Mouse (Mus musculus) spleen, adult 2 months (tissue): Measurements from ENCODE around the gene Plk3. TPM values are rescaled to one million over a fixed set of nuclear protein-coding genes. Genes with fewer than 3 reads are reported as not detected.

Source experiments
- DNase-seq, 2 experiments: peaks; one replicate each; pipeline versions ENCODE4 v3.0.0 to v3.0.0-alpha.2; 2012 to 2021; ENCODE audit warnings: low spot score in 2 of 2, low read depth in 1 of 2
- H3K27ac ChIP-seq: fragments of 200-500 bp; 2 replicates; pipeline ENCODE4 v1.5.1; 2012; ENCODE audit warnings: low read length, inconsistent platforms; ENCODE audit not compliant: insufficient read depth
- H3K27me3 ChIP-seq: fragments of 200-500 bp; 2 replicates; pipeline ENCODE4 v1.6.1; 2012; ENCODE audit warnings: mild to moderate bottlenecking, moderate library complexity, low read length, inconsistent platforms; ENCODE audit not compliant: control insufficient read depth, insufficient read depth
- H3K36me3 ChIP-seq: fragments of 200-500 bp; 2 replicates; pipeline ENCODE4 v1.6.1; 2012; ENCODE audit warnings: mild to moderate bottlenecking, low read length, inconsistent platforms; ENCODE audit not compliant: control insufficient read depth, insufficient read depth
- H3K4me1 ChIP-seq: fragments of 200-500 bp; 2 replicates; pipeline ENCODE4 v1.6.1; 2011; ENCODE audit warnings: inconsistent platforms; ENCODE audit not compliant: control insufficient read depth, insufficient read depth, insufficient read length
- H3K4me3 ChIP-seq: fragments of 200-500 bp; 2 replicates; pipeline ENCODE4 v1.5.1; 2011; ENCODE audit warnings: mild to moderate bottlenecking, inconsistent platforms; ENCODE audit not compliant: insufficient read depth, insufficient read length; ENCODE audit errors: extremely low read depth
- CTCF ChIP-seq: fragments of 200-500 bp; IDR thresholded peaks from 2 replicates; pipeline ENCODE4 v1.5.1; 2011; ENCODE audit warnings: mild to moderate bottlenecking, inconsistent platforms; ENCODE audit not compliant: insufficient read depth, insufficient read length, insufficient replicate concordance; ENCODE audit errors: extremely low read depth
- POLR2A ChIP-seq: fragments of 200-500 bp; IDR thresholded peaks from 2 replicates; pipeline ENCODE4 v1.6.1; 2011; ENCODE audit warnings: low read depth, low read length, inconsistent platforms
- WGBS: fragments of 180-500 bp; shearing (Covaris S2); methylation state at CpG from one replicate; pipeline ENCODE4 v1.1.7; 2018; 5-methylcytosine and 5-hydroxymethylcytosine counted together
- polyA plus RNA-seq: library from polyadenylated mRNA; depleted of rRNA; stranded (reverse); fragments of >200 nt; gene quantifications from 2 replicates; pipeline ENCODE4 v1.2.3, GENCODE M21; 2012

Gene Plk3
- polyA plus RNA-seq, 1 experiment = 12.4 TPM

DNA sequence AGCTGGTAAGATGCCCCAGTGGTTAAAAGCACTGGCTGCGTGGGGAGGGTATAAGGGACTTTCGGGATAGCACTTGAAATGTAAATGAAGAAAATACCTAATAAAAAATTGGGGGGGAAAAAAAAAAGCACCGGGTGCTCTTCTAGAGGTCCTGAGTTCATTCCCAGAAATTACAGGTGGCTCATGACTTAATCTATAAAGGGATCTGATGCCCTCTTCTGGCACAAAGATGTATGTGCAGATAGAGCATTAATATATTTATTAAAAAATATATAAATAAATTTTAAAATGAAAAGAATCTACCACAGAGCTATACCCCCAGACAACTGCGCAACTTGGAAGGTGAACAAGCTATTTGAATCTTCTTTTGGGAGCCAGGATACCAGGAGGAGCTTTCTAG lies 6.8 kb upstream of the Plk3 start:
- DNase-seq = no peak
- TF ChIP-seq POLR2A (no peak), CTCF (no peak)
- Histone ChIP-seq H3K27ac (no peak overlapping the region), H3K36me3 (no peaks in the 10 kb centered on the region), H3K4me3 (no peak overlapping the region), H3K27me3 (no peaks in the 10 kb centered on the region), H3K4me1 (no peaks in the 10 kb centered on the region)
- WGBS = 30% methylated on average over 4 of the region's 4 CpGs

GRCm38 (mm10) chr4:117139217-117139612 lies 5.5 kb upstream of the Plk3 start:
- 0% methylated on average over 2 of the region's 2 CpGs for WGBS
- DNase-seq = peak; percentile 44 to 54
- Histone ChIP-seq H3K36me3 (no peaks in the 10 kb centered on the region), H3K27me3 (no peaks in the 10 kb centered on the region), H3K4me1 (no peaks in the 10 kb centered on the region; the same call in 1 of the 2 replicates), H3K27ac (no peak overlapping the region), H3K4me3 (no peak overlapping the region)
- TF ChIP-seq CTCF (peak; percentile 57; the same call in 1 of the 2 replicates), POLR2A (no peak)

DNA sequence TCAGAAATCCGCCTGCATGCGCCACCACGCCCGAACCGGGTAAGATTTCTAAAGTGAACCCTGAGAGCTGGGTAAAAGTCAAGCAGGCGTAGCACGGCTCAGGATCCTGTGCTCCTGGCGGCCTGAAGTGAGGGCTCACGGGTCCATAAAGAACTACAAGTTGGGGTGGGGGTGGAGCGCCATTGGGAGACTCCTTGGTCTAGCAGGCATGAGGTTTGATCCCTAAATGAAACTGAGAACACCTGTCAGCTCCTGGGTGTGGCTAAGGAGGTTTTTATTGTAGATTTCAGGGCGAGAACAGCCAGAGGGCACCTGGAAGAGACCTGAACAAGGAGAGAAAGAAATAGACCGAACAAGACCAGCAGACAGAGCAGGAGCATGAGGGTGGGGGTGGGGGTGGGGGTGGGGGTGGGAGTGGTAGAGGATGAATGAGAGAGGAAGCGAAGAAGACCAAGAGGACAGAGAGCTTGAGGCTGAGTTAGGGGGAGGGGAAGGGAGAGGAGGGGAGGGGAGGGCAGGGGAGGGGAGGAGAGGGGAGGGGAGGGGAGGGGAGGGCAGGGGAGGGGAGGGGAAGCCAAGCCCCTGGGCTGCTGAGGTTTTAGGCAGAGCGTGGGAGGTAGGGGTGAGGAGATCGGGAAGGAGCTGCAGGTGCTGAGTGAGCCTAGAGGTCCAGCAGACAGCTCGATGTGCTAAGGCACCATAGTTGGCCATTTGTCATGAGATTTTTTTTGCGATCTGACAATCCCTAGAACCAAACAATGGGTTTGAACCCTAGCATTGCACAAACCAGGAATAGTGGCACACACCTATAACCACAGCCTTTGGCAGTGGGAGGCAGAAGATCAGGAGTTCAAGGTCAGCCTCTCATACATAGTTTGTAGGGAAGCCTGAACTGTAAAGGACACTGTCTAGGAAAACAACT lies 4.8 kb upstream of the Plk3 start:
- no peak for TF ChIP-seq POLR2A
- no peak for TF ChIP-seq CTCF
- Histone ChIP-seq H3K27me3 (no peaks in the 10 kb centered on the region), H3K4me1 (no peaks in the 10 kb centered on the region; the same call in 1 of the 2 replicates), H3K27ac (no peak overlapping the region), H3K4me3 (no peak overlapping the region), H3K36me3 (no peaks in the 10 kb centered on the region)
- 76% methylated on average over 16 of the region's 17 CpGs for WGBS
- DNase-seq = no peak

GRCm38 (mm10) chr4:117136034-117136433 lies 2.3 kb upstream of the Plk3 start:
- H3K4me3 ChIP-seq = no peak overlapping the region

DNA sequence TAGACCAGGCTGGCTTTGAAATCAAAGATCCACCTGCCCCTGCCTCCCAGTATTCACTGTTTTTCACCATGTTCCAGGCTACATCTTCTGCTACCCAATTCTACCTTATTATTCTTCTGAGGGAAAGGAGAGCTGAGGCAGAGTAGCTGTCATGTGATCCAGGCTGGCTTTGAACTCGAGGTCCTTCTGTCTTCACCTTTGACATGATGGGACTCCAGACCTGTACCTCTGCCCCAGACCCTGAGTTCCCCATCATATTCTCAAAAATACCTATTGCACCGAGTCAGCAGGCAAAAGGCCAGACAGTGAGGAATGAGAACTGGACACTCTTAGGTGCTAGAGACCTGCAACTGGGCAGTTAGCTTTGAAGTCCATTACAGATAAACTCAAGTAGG lies 835 bp upstream of the Plk3 start:
- peaks cover 9% of the 10 kb centered on the region; the same call in 1 of the 2 replicates for H3K4me1 ChIP-seq
- no peaks in the 10 kb centered on the region for H3K27me3 ChIP-seq
- DNase-seq = no peak
- peaks cover 4% of the 10 kb centered on the region; the same call in 1 of the 2 replicates for H3K36me3 ChIP-seq
- TF ChIP-seq POLR2A = no peak
- TF ChIP-seq CTCF = no peak
- no peak overlapping the region for H3K4me3 ChIP-seq
- 39% methylated on average over 2 of the region's 2 CpGs for WGBS
- H3K27ac ChIP-seq = no peak overlapping the region

More at GRCm38 (mm10) chr4:117136034-117136433, 2.3 kb upstream of the Plk3 start:
- Histone ChIP-seq H3K27me3 (no peaks in the 10 kb centered on the region), H3K36me3 (peaks cover 3% of the 10 kb centered on the region; the same call in 1 of the 2 replicates), H3K4me1 (peaks cover 9% of the 10 kb centered on the region; the same call in 1 of the 2 replicates), H3K27ac (no peak overlapping the region)
- WGBS = 50% methylated on average over 8 of the region's 8 CpGs
- no peak for DNase-seq
- TF ChIP-seq POLR2A (no peak), CTCF (no peak)

DNA sequence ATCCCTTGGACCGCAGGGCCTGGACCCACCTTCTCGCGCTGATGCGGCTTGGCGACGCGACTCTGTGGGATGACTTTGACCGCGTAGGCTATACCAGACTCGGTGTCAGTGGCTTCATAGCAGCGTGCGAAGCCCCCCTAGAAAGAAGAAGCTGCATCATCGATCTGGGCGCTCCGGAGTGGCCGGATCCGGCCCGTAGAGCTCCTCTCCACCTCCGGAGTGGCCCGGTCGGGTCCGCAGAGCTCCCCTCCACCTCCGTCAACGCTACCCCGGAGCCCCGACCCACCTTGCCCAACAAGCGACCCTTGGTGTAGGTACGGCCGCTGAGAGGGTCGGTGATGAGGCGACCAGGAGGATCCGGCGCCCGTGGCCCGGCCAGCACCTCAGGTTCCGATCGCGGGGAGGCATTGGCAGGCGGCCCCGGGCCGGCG lies 382 bp downstream of the Plk3 start:
- TF ChIP-seq POLR2A = no peak
- no peak for TF ChIP-seq CTCF
- H3K27ac ChIP-seq = peak overlapping the region; percentile 39; the same call in 1 of the 2 replicates
- WGBS = under 1% methylated on average over 42 of the region's 42 CpGs

More for the DNA sequence above, 382 bp downstream of the Plk3 start:
- H3K4me1 ChIP-seq = peaks cover 9% of the 10 kb centered on the region; the same call in 1 of the 2 replicates
- H3K27me3 ChIP-seq = no peaks in the 10 kb centered on the region
- DNase-seq = no peak
- peaks cover 7% of the 10 kb centered on the region; the same call in 1 of the 2 replicates for H3K36me3 ChIP-seq
- peak overlapping the region; percentile 66 for H3K4me3 ChIP-seq
